Mouse (Mus musculus) testis, postnatal 14 days (tissue): ENCODE measurements at regions not wholly inside any gene's neighbourhood (a gene's known extent, or its start where the extent isn't known, plus 50 kb on each side); places are given as distances from the start of the nearest gene placed in this dataset.

Experiments
- DNase-seq: peaks from one replicate; pipeline ENCODE4 v3.0.0; 2021; ENCODE audit warnings: low spot score

- DNase-seq = no peak
Measured at GRCm38 (mm10) chr4:105282681-105283462, 125.7 kb downstream of the Plpp3 start.

DNA sequence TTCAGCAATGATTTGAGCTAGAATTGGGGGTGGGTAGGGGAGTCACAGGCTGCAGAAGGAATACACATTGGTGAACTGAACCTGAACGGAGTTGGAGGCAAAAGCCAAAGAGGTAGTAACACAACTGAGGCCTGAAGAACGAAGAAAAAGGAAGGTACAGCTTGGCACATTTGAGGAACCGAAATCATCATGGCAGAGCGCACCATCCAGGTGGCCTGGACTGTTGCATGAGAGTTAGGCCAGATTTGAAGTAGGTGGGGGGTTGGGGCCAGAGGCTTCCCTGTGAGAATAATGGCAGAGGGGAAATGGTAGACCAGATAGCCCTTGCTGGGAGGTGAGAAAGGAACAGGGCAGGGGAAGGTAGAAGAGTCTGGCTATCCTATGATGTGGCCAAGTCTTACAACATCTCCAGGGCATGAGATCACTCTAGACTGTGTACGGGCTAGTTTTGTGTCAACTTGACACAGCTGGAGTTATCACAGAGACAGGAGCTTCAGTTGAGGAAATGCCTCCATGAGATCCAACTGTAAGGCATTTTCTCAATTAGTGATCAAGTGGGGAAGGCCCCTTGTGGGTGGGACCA, 128.4 kb downstream of the Plpp3 start:
- no peak for DNase-seq

DNA sequence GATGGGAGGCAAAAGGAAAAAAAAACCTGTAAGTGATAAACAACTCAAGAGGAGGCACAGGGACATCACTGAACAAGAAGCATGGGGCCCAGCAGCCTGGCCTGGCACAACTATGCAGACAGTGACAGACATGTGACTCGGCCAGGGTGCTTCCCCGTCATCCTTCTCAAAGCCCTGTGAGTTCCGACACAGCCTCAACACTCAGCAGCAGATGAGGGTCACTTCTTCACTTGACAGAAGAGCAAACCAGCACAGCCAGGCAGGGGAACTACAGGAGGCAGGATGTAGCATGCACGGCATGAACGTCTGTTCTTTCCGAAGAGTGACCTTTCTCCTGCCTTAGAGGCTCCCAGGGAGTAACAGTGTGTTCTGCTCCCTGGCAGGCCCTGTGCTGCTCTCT, 129.2 kb downstream of the Plpp3 start:
- no peak for DNase-seq

- no peak for DNase-seq
Measured at GRCm38 (mm10) chr4:105286809-105287208, 129.7 kb downstream of the Plpp3 start.

- no peak for DNase-seq
Measured at GRCm38 (mm10) chr4:105287419-105287818, 130.3 kb downstream of the Plpp3 start.

DNA sequence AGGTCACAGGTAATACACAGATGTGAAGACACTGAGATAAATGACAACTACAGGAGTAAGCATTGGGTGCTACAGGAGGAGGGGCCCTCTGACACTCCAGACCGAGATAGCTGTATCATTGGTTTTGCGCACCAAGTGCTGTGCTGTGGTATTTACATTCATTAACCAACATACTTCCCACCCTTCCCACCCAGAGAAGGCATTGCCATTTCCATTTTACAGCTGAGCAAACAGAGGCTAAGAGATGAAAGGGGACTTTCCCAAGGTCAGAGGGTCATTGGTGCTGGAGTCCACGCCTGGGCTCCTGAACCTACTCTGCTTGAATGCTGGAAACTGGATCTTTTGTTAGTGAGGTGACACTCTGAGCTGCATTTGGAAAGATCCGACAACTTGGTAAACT, 132.5 kb downstream of the Plpp3 start:
- no peak for DNase-seq

DNA sequence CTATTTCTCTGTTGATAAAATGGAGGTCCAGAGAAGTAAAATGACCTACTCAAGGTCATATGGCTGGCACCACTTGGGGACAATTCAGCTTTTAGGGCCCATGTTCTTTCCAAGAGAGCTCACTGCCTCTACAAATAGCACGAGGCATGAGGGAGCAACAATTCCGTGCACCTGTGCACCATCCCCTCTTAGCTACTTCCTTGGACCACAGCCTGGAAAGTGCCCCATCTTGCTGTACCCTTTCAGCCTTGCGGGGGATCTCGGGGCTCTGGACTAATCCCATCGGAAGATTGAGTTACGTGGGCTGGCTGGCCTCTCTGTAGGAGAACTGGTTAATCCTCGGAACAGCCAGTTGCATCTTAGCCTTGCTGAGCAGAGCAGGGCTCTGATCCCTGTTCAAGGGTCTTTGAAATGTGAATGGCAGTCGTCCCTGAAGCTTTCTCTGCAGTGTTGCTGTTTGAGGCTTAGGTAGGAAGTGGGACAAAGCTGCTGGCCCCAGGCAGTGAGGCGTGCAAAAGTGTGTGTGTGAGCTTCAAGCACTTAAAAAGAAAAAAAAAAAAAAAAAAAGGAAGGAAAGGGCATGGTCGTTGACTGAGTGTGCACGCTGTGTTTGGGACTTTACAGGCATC, 133.8 kb downstream of the Plpp3 start:
- no peak for DNase-seq

DNA sequence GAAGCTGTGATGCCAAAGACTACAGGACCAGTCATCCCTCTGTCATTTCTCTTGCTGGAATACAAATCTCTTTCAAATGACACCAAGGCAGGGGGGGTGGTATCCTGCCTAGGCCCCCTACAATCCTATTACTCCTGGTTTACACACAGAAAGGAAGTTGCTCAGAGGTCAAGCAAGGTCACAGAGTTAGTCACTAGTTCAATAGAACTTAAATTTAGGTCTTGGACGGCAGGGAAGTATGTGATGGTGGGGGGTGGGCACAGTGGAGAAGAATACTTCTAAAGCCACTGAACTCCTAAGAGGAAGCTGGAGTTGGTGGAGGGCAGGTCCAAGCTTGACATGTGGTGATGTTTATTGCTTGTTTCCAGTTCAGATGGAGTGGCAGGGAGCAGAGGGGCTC, 134.4 kb downstream of the Plpp3 start:
- no peak for DNase-seq

DNA sequence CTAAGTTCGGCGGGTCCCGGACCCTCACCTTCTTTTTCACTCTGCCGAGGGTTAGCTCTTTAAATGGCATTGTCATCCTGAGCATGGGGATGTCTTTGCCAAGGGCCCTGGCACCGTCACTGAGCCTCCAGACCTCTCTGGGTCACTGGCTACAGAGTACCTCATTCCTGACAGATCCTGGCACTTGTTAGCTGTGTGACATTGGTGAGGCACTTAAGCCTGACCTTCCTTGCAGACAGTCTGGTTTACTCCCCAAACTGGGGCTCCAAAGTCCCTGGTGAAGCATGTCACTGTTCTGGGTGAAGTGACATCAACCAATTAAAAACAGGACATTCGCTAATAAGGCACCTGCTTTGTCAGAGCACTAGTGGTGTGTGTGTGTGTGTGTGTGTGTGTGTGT, 142.2 kb downstream of the Plpp3 start:
- no peak for DNase-seq

- DNase-seq = no peak
Measured at GRCm38 (mm10) chr4:105301547-105301946, 144.4 kb downstream of the Plpp3 start.

DNA sequence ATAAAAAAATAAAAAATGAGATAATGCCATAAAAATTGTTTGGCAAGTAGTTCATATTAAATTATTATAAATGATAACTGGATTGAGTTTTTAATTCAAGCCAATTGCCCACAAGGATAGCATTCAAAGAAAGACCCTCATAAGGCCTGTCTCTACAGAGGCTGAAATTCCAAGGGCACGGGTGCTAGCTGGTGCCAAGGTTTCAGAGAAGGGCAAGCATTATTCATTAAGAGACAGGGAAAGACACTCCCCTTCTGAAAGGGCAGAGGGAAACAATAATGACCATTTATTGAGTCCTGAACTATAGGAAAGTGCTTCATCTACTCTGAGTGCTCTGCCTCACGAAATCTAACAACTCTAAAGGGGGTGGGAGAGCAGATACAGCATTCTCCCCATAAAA, 147.0 kb downstream of the Plpp3 start:
- DNase-seq = no peak

- DNase-seq = no peak
Measured at GRCm38 (mm10) chr4:105305931-105306330, 148.8 kb downstream of the Plpp3 start.

DNA sequence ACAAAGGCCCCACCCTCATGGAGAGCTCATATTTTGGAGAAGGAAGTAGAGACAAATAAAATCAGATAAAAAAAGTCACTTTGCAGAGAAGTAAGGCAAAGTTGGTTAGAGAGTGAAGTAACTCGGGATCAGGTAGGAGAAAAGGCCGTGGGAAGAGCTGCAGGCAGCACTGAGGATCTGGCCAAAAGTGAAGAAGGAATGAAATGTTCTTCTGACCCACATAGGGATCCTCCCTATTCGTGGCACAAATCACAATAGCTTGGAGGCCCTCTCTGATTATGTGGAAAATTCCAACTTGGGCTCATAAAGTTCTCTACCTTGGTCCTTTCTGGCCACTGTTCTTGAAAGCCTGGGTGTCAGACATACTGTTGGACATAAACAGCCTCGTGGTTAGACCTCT, 150.2 kb downstream of the Plpp3 start:
- DNase-seq = no peak

GRCm38 (mm10) chr4:105307905-105308304, 150.8 kb downstream of the Plpp3 start:
- no peak for DNase-seq

- DNase-seq = no peak
Measured at GRCm38 (mm10) chr4:105308971-105309488, 151.9 kb downstream of the Plpp3 start.

DNA sequence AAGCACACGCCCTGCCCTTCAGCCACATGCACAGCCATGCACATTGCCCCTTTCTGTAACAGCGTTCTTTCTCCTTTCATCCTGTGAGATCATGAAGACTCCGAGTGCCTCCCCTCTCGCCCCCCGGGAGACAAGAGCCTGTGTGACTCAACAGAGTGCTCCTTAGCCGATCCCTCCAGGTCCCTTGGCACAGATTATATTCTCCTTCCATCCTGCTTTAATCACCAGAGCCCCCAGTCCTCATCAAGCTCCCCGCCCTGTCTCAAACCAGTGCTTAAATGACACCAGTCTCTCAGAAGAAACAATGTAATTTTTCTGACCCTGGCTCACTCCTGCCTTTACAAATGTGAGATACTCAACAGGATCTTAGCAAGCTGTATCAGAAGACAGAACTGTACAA, 155.5 kb downstream of the Plpp3 start:
- no peak for DNase-seq

DNA sequence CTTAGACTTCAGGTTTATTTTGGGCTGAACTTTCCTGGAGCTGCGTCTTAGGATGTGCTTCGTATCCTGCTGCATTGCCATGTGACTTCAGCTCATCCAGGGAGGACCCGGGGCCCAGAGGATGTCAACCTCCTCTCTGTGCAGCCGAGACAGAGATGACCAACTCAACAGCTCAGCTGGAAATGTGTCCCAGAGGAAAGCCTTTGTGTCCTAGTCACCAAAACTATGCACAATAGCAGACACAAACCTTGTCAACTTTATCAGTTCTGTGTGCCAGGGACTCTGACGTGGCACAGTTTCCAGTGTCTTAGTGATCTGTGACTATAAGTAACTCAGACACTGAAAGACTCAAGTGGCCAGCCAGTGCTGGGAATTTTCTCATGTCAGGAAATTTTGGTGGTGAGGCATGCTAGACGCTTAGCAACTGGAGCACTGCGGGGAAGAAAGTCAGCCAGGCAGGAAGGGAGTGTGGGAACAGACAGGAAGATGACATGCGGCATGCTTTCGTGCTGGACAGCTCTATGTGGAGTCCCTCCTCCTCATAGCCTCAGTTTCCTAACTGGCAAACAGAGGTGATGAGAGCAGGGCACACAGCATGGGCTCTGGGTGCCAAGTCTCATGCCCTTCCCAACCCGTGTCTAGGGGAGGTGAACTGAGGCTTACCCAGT, 156.1 kb downstream of the Plpp3 start:
- DNase-seq = no peak

- no peak for DNase-seq
Measured at GRCm38 (mm10) chr4:105315095-105315494, 157.9 kb downstream of the Plpp3 start.

DNA sequence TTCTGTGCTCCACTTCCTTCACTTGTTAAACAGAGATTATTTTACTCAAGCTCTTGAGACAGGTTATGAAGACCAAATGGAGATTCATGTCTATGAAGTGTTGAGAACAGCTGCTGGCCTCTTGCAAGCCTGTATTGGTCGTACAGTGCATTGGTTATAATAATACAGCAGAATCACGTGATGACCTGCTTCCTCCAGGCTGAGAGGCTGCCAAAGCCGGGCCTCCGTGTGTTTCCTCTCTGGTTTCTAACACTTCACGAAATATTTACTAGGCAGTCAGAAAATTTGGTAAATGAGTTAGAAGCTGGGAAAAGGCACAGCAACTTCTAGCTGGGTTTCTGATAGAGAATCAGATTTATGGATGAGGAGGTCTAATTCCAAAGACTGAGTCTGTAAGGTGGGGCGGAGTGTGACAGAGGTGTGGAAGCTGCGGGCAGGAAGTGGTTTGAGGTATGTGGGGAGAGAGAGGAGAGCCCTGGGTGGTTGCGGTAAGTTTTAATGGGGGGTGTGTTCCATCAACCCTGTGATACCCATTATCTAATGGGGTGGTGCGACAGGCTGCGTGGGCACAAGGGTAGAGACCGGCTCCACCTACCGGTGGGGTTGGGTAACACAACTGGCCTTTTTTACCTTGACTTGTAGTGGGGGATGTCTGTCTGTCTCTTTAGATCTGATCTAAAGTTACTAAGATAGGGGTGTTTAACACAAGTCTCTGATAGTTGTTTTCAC, 159.5 kb downstream of the Plpp3 start:
- DNase-seq = no peak

DNA sequence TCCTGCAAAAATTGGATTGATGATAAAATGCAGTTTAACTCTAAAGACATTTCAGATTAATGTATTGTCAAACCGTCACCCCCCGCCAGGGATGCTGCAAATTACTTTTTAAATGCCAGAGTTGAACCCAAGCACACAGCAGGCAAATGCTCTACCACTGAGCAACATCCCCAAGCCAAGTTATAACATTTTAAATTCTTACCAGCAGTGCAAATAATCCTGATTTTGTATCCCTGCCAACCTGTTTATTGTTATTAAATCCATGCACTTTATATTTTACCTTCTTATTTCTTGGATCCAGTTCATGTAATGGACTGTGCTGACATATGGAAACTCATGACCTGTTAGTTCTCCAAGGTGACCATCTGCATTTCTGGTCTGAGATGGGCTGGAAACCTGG, 161.3 kb downstream of the Plpp3 start:
- no peak for DNase-seq

DNA sequence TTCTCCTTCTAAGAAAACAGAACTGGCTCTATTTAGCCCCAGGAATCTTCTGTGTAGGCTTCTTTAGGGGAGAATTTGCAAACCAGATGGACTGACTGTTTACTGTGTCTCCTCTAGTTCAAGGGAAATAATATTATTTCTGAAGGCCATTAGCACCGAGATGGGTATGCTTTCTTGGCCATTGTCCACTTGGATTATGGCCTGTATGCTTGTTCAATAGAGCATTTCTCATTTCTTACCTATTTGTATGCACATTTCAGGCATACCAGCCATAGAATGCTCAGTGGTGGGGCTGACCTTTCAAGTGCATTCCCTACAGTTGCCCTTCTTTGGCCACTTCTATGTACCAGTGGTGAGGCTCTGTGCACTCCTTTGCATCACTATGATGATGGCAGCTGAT, 166.3 kb downstream of the Plpp3 start:
- DNase-seq = no peak

DNA sequence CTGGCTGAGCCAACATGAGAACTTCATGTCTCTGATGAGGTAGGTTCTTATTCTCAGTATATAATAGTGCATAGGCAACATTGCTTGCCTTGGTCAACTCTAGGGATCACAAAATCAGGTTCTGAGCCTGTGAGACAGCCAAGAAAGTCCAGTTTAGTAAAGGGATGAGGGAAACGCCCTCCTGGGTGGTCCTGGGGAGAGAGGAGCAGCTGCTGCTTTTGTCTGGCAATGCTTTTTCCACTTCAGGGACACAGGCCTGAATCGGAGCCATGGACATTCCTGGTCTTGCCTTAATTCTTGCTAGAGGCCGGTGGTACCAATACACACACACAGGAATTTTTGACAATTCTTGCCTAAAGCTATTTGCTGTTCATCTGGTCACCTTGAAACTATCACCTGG, 169.8 kb downstream of the Plpp3 start:
- DNase-seq = peak; percentile 31
